Mouse (Mus musculus) liver, embryonic 11.5 days (tissue): ENCODE results near the gene Gm49354. TPM values are rescaled to one million over a fixed set of nuclear protein-coding genes. Genes with fewer than 3 reads are reported as not detected.

ENCODE experiments used
- ATAC-seq: fragments of 200-750 bp; cut with Nextera tagmentation; replicated peaks from 2 replicates; pipeline ENCODE4 v1.8.0; 2017; ENCODE audit warnings: moderate number of reproducible peaks, mild to moderate bottlenecking, moderate TSS enrichment, moderate library complexity; ENCODE audit not compliant: low FRiP score
- DNase-seq: peaks from one replicate; pipeline ENCODE4 v3.0.0-alpha.2; 2017; ENCODE audit warnings: low spot score
- H3K27ac ChIP-seq: fragments of 300-500 bp; sonication (generic); 2 replicates; pipeline ENCODE4 v1.5.1; 2014; ENCODE audit warnings: mild to moderate bottlenecking, low read depth, low read length, control low read depth
- H3K27me3 ChIP-seq: fragments of 300-500 bp; sonication (generic); replicated peaks from 2 replicates; pipeline ENCODE4 v1.6.1; 2014; ENCODE audit warnings: low read length, mixed read lengths; ENCODE audit not compliant: control insufficient read depth, insufficient read depth
- H3K36me3 ChIP-seq: fragments of 300-500 bp; sonication (generic); 2 replicates; pipeline ENCODE4 v1.6.1; 2014; ENCODE audit warnings: mild to moderate bottlenecking, low read length, moderate library complexity, mixed read lengths; ENCODE audit not compliant: control insufficient read depth, insufficient read depth
- H3K4me1 ChIP-seq: fragments of 300-500 bp; sonication (generic); replicated peaks from 2 replicates; pipeline ENCODE4 v1.6.1; 2014; ENCODE audit warnings: low read length, mixed read lengths; ENCODE audit not compliant: control insufficient read depth, insufficient read depth
- H3K4me2 ChIP-seq: fragments of 300-500 bp; sonication (generic); 2 replicates; pipeline ENCODE4 v1.6.1; 2014; ENCODE audit warnings: mild to moderate bottlenecking, control low read depth, moderate library complexity
- H3K4me3 ChIP-seq: fragments of 300-500 bp; sonication (generic); 2 replicates; pipeline ENCODE4 v1.5.1; 2014; ENCODE audit warnings: low read depth, low read length, control low read depth
- H3K9ac ChIP-seq: fragments of 300-500 bp; sonication (generic); 2 replicates; pipeline ENCODE4 v1.6.1; 2014; ENCODE audit warnings: low read depth, low read length, control low read depth
- H3K9me3 ChIP-seq: fragments of 300-500 bp; sonication (generic); 2 replicates; pipeline ENCODE4 v1.6.1; 2016; ENCODE audit warnings: low read length, inconsistent platforms, mixed read lengths; ENCODE audit not compliant: control insufficient read depth
- WGBS: fragments of 180-500 bp; shearing (Covaris S2); extraction: QIAGEN DNeasy Blood & Tissue Kit; methylation state at CpG from one replicate; pipeline ENCODE4 v1.1.7; 2014; 5-methylcytosine and 5-hydroxymethylcytosine counted together
- polyA plus RNA-seq: library from polyadenylated mRNA; unstranded; fragments of >200 nt; fragmentation: Nextera tagmentation; extraction: Ambion mirVana; gene quantifications from 2 replicates; pipeline ENCODE4 v1.2.1, GENCODE M21; 2014

The Gm49354 gene
- polyA plus RNA-seq, 1 experiment from 2014 or later = not detected

GRCm38 (mm10) chr13:59750310-59750709 lies 31.7 kb downstream of the Gm49354 start:
- Histone ChIP-seq H3K27me3 (no peaks in the 10 kb centered on the region), H3K27ac (no peak overlapping the region), H3K4me3 (no peak overlapping the region), H3K4me2 (no peak overlapping the region), H3K4me1 (no peaks in the 10 kb centered on the region; the same call in 1 of the 2 replicates), H3K9me3 (0 out of 2 replicates have a peak, but pooled peaks cover 3% of the 10 kb centered on the region), H3K36me3 (peaks cover 11% of the 10 kb centered on the region; the same call in 1 of the 2 replicates), H3K9ac (no peak overlapping the region)
- 56% methylated on average over 12 of the region's 12 CpGs for WGBS
- no peak for DNase-seq
- no peak for ATAC-seq

- no peak for DNase-seq
- H3K4me1 ChIP-seq = no peaks in the 10 kb centered on the region; the same call in 1 of the 2 replicates
- WGBS = 88% methylated on average over 9 of the region's 9 CpGs
- no peaks in the 10 kb centered on the region for H3K36me3 ChIP-seq
- H3K27me3 ChIP-seq = no peaks in the 10 kb centered on the region
- H3K4me2 ChIP-seq = no peak within 1 kb of the TSS
- no peaks in the 10 kb centered on the region for H3K9me3 ChIP-seq
- H3K9ac ChIP-seq = no peak within 1 kb of the TSS
- no peak within 1 kb of the TSS for H3K27ac ChIP-seq
- no peak for ATAC-seq
- H3K4me3 ChIP-seq = no peak within 1 kb of the TSS
These were observed 35.3 kb downstream of the Gm49354 start, which contains the start of gene 1700014D04Rik for GRCm38 (mm10) chr13:59746711-59747110. Gene 1700014D04Rik, minus strand, starts transcription at chr13:59746752.

DNA sequence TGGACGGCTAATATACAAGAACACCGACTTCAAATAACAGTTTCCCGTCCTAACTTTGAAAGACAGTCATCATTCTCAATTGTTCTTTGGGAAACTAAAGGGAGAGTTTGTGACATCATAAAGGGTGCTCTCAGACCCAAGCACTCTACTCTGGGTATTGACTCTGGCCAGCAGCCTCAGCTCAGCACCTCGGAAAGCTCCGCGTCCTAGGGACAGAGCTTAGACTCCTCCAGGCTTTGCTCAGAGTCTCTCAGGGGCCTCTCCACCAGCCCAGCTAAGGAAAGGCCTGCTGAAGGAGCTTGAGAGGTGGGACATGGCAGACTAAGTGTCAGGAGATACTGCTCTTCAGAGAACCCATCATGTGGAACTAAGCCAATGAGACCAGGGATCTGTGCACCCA lies 35.9 kb downstream of the Gm49354 start:
- DNase-seq = no peak
- Histone ChIP-seq H3K27ac (no peak overlapping the region), H3K4me2 (no peak overlapping the region), H3K27me3 (no peaks in the 10 kb centered on the region), H3K9ac (no peak overlapping the region), H3K9me3 (no peaks in the 10 kb centered on the region), H3K4me1 (no peaks in the 10 kb centered on the region; the same call in 1 of the 2 replicates), H3K36me3 (no peaks in the 10 kb centered on the region), H3K4me3 (no peak overlapping the region)
- 78% methylated on average over 5 of the region's 6 CpGs for WGBS
- no peak for ATAC-seq

DNA sequence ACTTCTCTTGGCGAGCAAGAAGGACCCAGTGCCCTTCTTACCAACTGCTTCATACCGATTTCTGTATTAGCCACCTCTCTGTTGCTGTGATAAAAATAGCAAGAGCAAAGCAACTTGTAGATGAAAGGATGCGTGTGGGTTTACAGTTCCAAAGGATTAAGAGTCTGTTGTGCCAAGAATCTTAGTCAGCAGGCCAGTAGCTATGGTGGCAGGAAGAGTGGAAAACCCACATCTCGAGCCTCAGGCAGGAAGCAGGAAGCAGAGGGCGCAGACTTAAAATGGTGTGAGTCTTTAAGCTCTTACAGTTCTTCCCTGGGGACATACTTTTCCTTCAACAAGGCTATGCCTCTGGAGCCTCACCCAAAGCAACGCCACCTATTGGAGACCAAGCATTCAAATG lies 36.6 kb downstream of the Gm49354 start:
- H3K9ac ChIP-seq = no peak overlapping the region
- no peak overlapping the region for H3K4me3 ChIP-seq
- no peaks in the 10 kb centered on the region for H3K9me3 ChIP-seq
- H3K27me3 ChIP-seq = no peaks in the 10 kb centered on the region
- H3K4me2 ChIP-seq = no peak overlapping the region
- ATAC-seq = no peak
- H3K4me1 ChIP-seq = no peaks in the 10 kb centered on the region
- DNase-seq = no peak
- no peak overlapping the region for H3K27ac ChIP-seq
- WGBS = 65% methylated on average over 6 of the region's 6 CpGs
- H3K36me3 ChIP-seq = no peaks in the 10 kb centered on the region

DNA sequence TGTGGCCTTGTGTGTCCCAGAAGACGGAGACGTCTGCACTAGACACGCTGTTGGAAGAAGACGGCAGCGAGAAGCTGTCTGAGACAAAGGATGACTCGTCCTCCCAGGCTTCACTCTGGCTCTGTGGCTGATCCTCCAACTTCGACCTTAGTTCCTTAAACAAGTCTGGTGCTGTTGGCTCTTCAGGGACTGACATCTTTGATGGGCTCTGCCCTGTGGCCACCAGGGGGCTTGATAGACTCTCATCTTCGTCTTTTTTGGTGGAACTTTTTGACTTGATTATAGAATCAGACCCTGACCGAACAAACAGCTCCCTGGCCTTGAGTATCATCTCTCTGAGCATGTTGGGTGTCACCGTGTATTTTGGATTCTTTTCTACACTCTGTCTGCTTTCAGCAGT lies 40.3 kb downstream of the Gm49354 start:
- H3K36me3 ChIP-seq = no peaks in the 10 kb centered on the region
- H3K4me3 ChIP-seq = no peak overlapping the region
- H3K27ac ChIP-seq = no peak overlapping the region
- H3K4me1 ChIP-seq = peaks cover 12% of the 10 kb centered on the region
- DNase-seq (no peak), ATAC-seq (no peak)
- no peaks in the 10 kb centered on the region for H3K27me3 ChIP-seq
- no peak overlapping the region for H3K4me2 ChIP-seq
- WGBS = 52% methylated on average over 10 of the region's 10 CpGs
- no peak overlapping the region for H3K9ac ChIP-seq
- no peaks in the 10 kb centered on the region for H3K9me3 ChIP-seq

GRCm38 (mm10) chr13:59741096-59741495 lies 40.9 kb downstream of the Gm49354 start:
- H3K4me1 ChIP-seq = peaks cover 12% of the 10 kb centered on the region
- 89% methylated on average over 11 of the region's 11 CpGs for WGBS

DNA sequence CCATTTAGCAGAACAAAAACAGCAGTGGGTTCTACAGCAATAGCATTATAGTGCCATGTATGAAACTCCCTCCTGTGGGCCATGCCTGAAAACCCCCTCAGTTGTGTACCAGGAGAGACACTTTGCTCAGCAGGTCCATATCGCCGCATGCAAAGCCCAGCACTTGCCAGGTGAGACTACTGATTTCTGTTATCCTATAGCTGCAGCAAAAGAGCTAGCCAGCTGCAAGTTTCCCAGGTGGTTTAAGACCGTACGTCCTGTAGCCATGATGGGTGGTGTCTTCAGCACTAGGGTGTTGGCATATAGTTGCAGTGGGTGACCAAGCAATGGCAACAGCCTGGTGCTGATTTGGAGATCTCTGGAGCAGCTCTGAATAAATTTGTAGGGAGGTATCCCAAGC lies 42.6 kb downstream of the Gm49354 start:
- Histone ChIP-seq H3K4me3 (no peak overlapping the region), H3K9ac (no peak overlapping the region), H3K36me3 (no peaks in the 10 kb centered on the region), H3K4me1 (peaks cover 23% of the 10 kb centered on the region), H3K27me3 (no peaks in the 10 kb centered on the region), H3K27ac (peak overlapping the region; percentile 91), H3K4me2 (peak overlapping the region; percentile 4; the same call in 1 of the 2 replicates), H3K9me3 (no peaks in the 10 kb centered on the region)
- ATAC-seq (peak; percentile 68), DNase-seq (no peak)
- WGBS = 65% methylated on average over 4 of the region's 4 CpGs

More at GRCm38 (mm10) chr13:59741096-59741495, 40.9 kb downstream of the Gm49354 start:
- Histone ChIP-seq H3K36me3 (no peaks in the 10 kb centered on the region), H3K4me2 (no peak overlapping the region), H3K27me3 (no peaks in the 10 kb centered on the region), H3K4me3 (no peak overlapping the region), H3K9ac (no peak overlapping the region), H3K27ac (no peak overlapping the region), H3K9me3 (no peaks in the 10 kb centered on the region)
- no peak for DNase-seq
- ATAC-seq = no peak

- no peak for DNase-seq
- peaks cover 26% of the 10 kb centered on the region for H3K4me1 ChIP-seq
- WGBS = 49% methylated on average over 2 of the region's 2 CpGs
- peak overlapping the region; percentile 91 for H3K27ac ChIP-seq
- H3K36me3 ChIP-seq = no peaks in the 10 kb centered on the region
- H3K4me2 ChIP-seq = peak overlapping the region; percentile 43
- no peaks in the 10 kb centered on the region for H3K27me3 ChIP-seq
- peak overlapping the region; percentile 59 for H3K9ac ChIP-seq
- peak; percentile 87 for ATAC-seq
- no peaks in the 10 kb centered on the region for H3K9me3 ChIP-seq
- H3K4me3 ChIP-seq = no peak overlapping the region
These were observed 43.6 kb downstream of the Gm49354 start for GRCm38 (mm10) chr13:59738455-59738854.

DNA sequence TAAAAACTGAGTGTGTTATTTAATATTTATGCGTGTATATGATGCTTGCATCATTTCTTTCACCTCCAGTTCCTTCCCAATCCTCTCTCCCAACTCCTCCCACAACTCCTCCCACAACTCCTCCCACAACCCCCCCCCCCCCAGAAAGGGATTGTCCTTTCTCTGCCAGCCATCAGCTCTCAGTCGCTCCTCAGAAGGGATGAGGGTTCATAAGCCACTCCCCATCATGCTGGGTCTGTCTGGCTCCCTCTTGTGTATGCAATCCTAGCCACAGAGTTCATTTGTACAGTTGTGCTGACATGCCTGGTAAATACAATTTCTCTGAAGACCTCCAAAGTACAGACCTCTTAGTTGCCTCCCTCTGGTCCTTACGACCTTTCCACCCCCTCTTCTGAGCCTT lies 46.9 kb downstream of the Gm49354 start:
- H3K4me2 ChIP-seq = no peak overlapping the region
- H3K4me3 ChIP-seq = no peak overlapping the region
- H3K9ac ChIP-seq = no peak overlapping the region
- no peak for DNase-seq
- peaks cover 36% of the 10 kb centered on the region for H3K4me1 ChIP-seq
- no peaks in the 10 kb centered on the region; the same call in 1 of the 2 replicates for H3K27me3 ChIP-seq
- H3K36me3 ChIP-seq = no peaks in the 10 kb centered on the region
- 23% methylated on average over 3 of the region's 3 CpGs for WGBS
- H3K27ac ChIP-seq = peak overlapping the region; percentile 40; the same call in 1 of the 2 replicates
- no peaks in the 10 kb centered on the region for H3K9me3 ChIP-seq
- peak; percentile 50 for ATAC-seq
